Mouse (Mus musculus) heart, adult 11 months (tissue): ENCODE measurements around the gene Nat8f3.
A peak's percentile ranks its signal among the peaks of the same experiment; 100 is the strongest.
"Not testable (repeated sequence)": the region's sequence is repeated elsewhere in the genome, so short reads cannot be mapped to it uniquely, and the experiment has no call there.

ENCODE experiments used
- DNase-seq: peaks from one replicate; pipeline ENCODE4 v3.0.0; 2022

Gene Nat8f3

GRCm38 (mm10) chr6:85765532-85765931 is at the start of gene Nat8f3:
Gene Nat8f3 (minus strand): TSS chr6:85765754.
- DNase-seq = peak; percentile 89

DNA sequence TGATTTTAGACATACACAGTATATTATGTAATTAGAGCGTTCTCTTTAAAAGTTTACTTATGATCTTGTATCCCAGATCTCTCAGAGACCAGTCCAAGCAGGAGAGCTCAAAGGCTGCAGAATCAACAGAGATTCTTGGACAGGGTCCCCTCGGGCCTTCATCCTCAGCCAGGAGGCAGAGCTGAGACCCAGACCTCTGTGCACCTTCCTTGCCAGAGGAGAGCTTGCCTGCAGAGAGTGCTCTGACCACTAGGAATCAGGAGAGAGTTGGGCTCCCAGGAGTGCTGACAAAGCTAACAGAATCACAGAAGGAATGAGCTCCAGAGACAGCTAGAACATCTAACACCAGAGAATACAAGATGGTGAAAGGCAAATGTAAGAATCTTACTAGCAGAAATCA is 47.8 kb upstream of the Nat8f3 start:
- DNase-seq = no peak

DNA sequence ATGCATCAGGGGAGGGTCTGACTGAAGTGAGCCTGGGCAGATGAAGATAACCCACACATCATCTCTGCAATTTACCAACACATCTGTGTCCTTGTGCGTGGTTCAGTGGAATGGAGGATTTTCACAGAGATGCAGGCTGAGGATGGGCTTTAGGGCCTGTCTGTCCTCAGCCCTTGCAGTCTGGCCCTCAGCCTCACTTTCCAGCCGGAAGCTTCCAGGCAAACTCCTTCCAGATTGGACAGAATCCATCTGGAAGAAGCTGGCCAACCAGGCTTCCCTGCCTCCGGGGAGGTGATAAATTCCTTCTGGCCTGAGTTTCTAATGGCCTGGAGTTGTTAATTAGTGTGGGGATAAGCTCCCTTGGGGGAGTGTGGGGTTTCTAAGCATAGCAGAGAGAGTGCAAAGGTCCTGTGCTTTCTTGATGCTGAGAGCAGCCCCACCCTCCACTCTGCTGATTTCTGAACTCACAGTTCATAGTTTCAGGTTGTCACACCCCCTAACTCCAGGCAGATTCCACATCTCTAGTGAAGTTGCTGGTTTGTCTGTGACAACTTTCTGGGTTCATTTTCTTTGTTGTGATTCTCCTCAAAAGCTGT is 45.5 kb upstream of the Nat8f3 start:
- peak; percentile 91 for DNase-seq

GRCm38 (mm10) chr6:85810514-85810913 is 45.0 kb upstream of the Nat8f3 start:
- not testable (repeated sequence) for DNase-seq

DNA sequence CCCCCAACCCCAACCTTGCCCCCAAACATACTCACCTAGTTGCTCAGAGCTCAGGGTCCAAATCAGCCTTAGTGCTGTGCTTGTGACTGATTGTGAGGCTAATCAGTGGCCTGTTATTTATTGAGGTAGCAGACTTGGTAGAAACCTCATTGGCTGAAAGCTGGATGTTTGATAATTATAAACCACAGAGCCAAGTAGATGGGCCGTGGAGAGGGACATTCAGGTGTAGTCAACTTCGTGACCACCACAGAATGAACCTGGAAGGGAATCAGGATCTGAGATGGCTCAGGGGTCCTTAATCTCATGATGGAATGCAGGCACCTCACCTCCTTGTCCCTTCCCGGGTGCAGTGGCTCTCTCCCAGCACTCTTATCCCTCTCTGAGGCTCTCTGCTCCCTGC is 44.2 kb upstream of the Nat8f3 start:
- not testable (repeated sequence) for DNase-seq

DNA sequence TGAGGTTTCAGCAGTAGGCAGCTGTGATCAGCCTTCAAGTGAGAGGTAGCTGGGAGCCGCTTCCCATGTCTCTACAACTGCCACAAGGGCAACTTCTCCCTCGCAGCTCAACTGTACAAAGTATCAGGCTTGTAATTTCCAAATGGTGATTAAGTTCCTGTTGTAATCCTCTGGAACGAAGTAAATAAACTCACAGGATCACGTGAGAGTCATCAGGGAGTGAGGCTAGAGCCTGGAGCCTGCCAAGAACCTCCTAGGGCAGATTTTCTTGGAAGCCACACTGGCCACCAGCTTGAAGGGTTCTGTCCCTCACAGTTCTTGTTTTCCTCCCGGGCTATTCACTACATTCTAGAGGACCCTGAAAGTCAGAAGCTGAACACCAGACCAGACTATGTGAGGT is 37.6 kb upstream of the Nat8f3 start:
- peak; percentile 95 for DNase-seq

GRCm38 (mm10) chr6:85763127-85764070 is 2.2 kb downstream of the Nat8f3 start:
- peak; percentile 79 for DNase-seq

DNA sequence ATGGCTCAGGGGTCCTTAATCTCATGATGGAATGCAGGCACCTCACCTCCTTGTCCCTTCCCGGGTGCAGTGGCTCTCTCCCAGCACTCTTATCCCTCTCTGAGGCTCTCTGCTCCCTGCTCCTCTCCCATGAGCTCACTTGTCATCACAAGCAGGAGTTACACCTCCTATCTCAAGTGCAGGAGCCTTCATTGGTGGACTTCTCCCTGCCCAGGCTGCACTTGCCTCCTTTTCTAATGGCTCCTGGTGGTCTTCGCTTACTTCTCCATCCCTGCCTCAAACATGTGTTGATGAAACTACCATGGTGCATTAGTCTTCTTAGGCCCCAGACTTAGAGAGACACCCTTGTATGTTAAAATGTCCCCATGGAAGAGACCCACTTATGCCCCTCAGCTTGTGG is 2.9 kb downstream of the Nat8f3 start:
- peak; percentile 78 for DNase-seq

DNA sequence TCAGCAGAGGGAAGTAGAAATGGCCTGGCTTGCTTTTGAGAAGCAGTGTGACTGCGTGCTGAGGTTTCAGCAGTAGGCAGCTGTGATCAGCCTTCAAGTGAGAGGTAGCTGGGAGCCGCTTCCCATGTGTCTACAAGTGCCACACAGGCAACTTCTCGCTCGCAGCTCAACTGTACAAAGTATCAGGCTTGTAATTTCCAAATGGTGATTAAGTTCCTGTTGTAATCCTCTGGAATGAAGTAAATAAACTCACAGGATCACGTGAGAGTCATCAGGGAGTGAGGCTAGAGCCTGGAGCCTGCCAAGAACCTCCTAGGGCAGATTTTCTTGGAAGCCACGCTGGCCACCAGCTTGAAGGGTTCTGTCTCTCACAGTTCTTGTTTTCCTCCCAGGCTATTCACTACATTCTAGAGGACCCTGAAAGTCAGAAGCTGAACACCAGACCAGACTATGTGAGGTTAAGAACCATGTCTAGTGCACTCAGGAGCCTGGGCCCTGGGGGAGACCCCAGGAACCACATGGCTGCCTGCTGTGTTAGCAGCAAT is 9.8 kb downstream of the Nat8f3 start:
- DNase-seq = peak; percentile 93

GRCm38 (mm10) chr6:85713105-85713504 is 52.4 kb downstream of the Nat8f3 start, which contains the start of gene Nat8f7:
Gene Nat8f7 (minus strand): TSS chr6:85713205.
- not testable (repeated sequence) for DNase-seq

- DNase-seq = not testable (repeated sequence)
Observed at GRCm38 (mm10) chr6:85709607-85710006, 55.9 kb downstream of the Nat8f3 start.

GRCm38 (mm10) chr6:85709206-85709605 is 56.3 kb downstream of the Nat8f3 start:
- peak; percentile 85 for DNase-seq

DNA sequence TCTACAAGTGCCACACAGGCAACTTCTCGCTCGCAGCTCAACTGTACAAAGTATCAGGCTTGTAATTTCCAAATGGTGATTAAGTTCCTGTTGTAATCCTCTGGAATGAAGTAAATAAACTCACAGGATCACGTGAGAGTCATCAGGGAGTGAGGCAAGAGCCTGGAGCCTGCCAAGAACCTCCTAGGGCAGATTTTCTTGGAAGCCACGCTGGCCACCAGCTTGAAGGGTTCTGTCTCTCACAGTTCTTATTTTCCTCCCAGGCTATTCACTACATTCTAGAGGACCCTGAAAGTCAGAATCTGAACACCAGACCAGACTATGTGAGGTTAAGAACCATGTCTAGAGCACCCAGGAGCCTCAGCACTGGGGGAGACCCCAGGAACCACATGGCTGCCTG is 63.6 kb downstream of the Nat8f3 start:
- peak; percentile 97 for DNase-seq
